Mouse (Mus musculus) layer of hippocampus, adult 11-12 months (tissue): ENCODE measurements at regions not wholly inside any gene's neighbourhood (a gene's known extent, or its start where the extent isn't known, plus 50 kb on each side); places are given as distances from the start of the nearest gene placed in this dataset.

Experiments
- DNase-seq: peaks from one replicate; pipeline ENCODE4 v3.0.0; 2022; ENCODE audit warnings: low spot score

- peak; percentile 33 for DNase-seq
These were observed 430.3 kb upstream of the Steap1 start for GRCm38 (mm10) chr5:6179466-6179865.

GRCm38 (mm10) chr5:6167983-6168382, 418.9 kb upstream of the Steap1 start:
- DNase-seq = no peak

GRCm38 (mm10) chr5:6167576-6167975, 418.4 kb upstream of the Steap1 start:
- no peak for DNase-seq
